In genomic region chr5:144261309-144261708, GRCm38 (mm10) we compare ENCODE assay signal across 17 mouse cellular contexts.
"Had no signal": no experiment of that assay in that cellular context is flagged by ENCODE, and none has a peak within 500 bp of the region (broad histone marks: within the 10 kb centered on the region; RNA-seq: fewer than 3 reads in every experiment).

No protein-coding gene starts in this region.

- H3K9me3 ChIP-seq: limb, embryonic 10.5 days; megakaryocyte, embryonic 14.5 days; midbrain, embryonic 15.5 days; neural tube, embryonic 13.5 days had no signal

- H3K4me3 ChIP-seq: left cerebral cortex, adult 2 months; limb, embryonic 10.5 days; megakaryocyte, embryonic 14.5 days; midbrain, embryonic 15.5 days; neural tube, embryonic 13.5 days had no signal

- H3K9ac ChIP-seq: liver, embryonic 14.5 days; lung, embryonic 14.5 days; midbrain, embryonic 15.5 days; neural tube, embryonic 13.5 days had no signal

- H3K27ac ChIP-seq: left cerebral cortex, adult 2 months; limb, embryonic 10.5 days; liver, embryonic 14.5 days; macrophage; midbrain, embryonic 15.5 days; neural tube, embryonic 13.5 days had no signal

- DNase-seq: kidney, postnatal 14 days; lung, embryonic 14.5 days; lung, postnatal 10 days; retina, postnatal 1 day; right cerebral cortex, postnatal 4 days; spleen, adult 18-20 months; thymus, adult 2 months; thymus, postnatal 25 days had no signal

- H3K27me3 ChIP-seq: megakaryocyte, embryonic 14.5 days; midbrain, embryonic 15.5 days; neural tube, embryonic 13.5 days had no signal

- H3K4me2 ChIP-seq: lung, embryonic 14.5 days; midbrain, embryonic 11.5 days; midbrain, embryonic 15.5 days; neural tube, embryonic 13.5 days had no signal

- ATAC-seq: intestine, embryonic 16.5 days; midbrain, embryonic 15.5 days had no signal
